Mouse (Mus musculus): ENCODE results near the gene 1700017N19Rik.

Gene 1700017N19Rik

DNA sequence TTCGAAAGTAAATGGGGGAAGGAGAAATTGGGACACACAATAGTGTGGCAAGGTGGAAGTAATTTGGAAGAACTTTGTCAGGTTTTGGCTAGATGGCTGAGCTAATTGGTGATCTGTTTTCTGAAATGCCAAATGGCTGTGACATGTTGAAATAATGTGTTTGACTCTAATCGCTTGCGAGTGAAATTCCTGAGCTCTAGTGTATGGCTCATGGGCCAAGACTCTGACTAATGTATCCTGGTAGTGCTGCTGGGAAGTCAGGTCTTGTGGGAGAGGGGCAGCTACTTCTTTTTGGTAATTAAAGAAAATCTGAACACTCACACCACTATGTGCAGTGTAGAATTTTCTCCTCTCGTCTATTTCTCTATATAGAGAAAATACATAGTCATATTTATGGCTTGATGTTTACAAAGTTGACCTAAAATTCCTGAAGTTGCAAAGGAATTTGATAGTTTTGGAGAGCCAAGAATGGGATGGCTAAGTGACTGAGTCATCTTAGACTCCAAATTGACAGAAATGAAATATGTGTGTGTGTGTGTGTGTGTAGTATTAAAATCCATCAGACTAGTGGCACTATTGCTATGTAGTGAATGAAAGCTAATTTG lies 55.1 kb downstream of the 1700017N19Rik start:
- POLR2A ChIA-PET = no interaction called here
- CTCF ChIA-PET = no interaction called here

DNA sequence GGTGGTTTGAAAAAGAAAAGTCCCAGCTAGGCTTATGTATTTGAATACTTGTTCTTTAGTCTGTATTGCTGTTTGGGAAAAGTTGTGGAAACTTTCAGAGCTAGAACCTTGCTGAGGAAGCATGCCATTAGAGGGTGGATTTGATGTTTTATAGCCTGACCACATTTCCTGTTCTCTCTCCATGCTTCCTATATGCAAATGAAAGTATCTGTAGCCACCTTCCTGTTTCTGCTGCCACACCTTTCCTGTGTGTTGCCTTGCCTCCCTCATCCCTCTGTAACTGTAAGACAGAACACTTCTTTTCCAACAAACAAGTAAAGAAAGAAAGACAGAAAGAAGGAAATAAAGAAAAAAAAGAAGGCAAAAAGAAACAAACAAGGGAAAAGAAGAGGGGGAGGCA lies 63.9 kb downstream of the 1700017N19Rik start:
- ChIA-PET CTCF (no interaction called here), POLR2A (interaction anchor here in 1 of 4 experiments (0.6 kb wide), 1 partner anchor 10 kb away, joined by 3 read pairs; no protein-coding TSS in a partner anchor)

GRCm38 (mm10) chr10:100661970-100662590 lies 71.8 kb downstream of the 1700017N19Rik start:
- ChIA-PET POLR2A (no interaction called here), CTCF (no interaction called here)

All from embryonic stem cell, embryonic (primary cell).